Mouse (Mus musculus) hindbrain, embryonic 11.5 days (tissue): ENCODE results near the gene Podxl2. TPM values are rescaled to one million over a fixed set of nuclear protein-coding genes. Genes with fewer than 3 reads are reported as not detected.

Experiments used
- ATAC-seq: fragments of 200-750 bp; cut with Nextera tagmentation; 2 replicates; pipeline ENCODE4 v1.8.0; 2017; ENCODE audit warnings: mild to moderate bottlenecking, moderate TSS enrichment, moderate library complexity; ENCODE audit not compliant: low FRiP score
- DNase-seq: peaks from one replicate; pipeline ENCODE4 v3.0.0-alpha.2; 2015; ENCODE audit warnings: low spot score
- H3K27ac ChIP-seq: fragments of 300-500 bp; sonication (generic); 2 replicates; pipeline ENCODE4 v1.5.1; 2014; ENCODE audit warnings: mild to moderate bottlenecking, low read depth, low read length
- H3K27me3 ChIP-seq: fragments of 300-500 bp; sonication (generic); 2 replicates; pipeline ENCODE4 v1.6.1; 2014; ENCODE audit warnings: mild to moderate bottlenecking, low read length, moderate library complexity, mixed read lengths; ENCODE audit not compliant: control insufficient read depth, insufficient read depth
- H3K36me3 ChIP-seq: fragments of 300-500 bp; sonication (generic); 2 replicates; pipeline ENCODE4 v1.6.1; 2014; ENCODE audit warnings: mild to moderate bottlenecking, low read length, moderate library complexity, mixed read lengths; ENCODE audit not compliant: control insufficient read depth, insufficient read depth
- H3K4me1 ChIP-seq: fragments of 300-500 bp; sonication (generic); replicated peaks from 2 replicates; pipeline ENCODE4 v1.6.1; 2014; ENCODE audit warnings: low read length, mixed read lengths; ENCODE audit not compliant: control insufficient read depth, insufficient read depth
- H3K4me2 ChIP-seq: fragments of 300-500 bp; sonication (generic); replicated peaks from 2 replicates; pipeline ENCODE4 v1.6.1; 2014; ENCODE audit warnings: mild to moderate bottlenecking, low read depth, low read length
- H3K4me3 ChIP-seq: fragments of 300-500 bp; sonication (generic); 2 replicates; pipeline ENCODE4 v1.5.1; 2014; ENCODE audit warnings: low read depth, low read length
- H3K9ac ChIP-seq: fragments of 300-500 bp; sonication (generic); 2 replicates; pipeline ENCODE4 v1.6.1; 2014; ENCODE audit warnings: low read depth, low read length
- H3K9me3 ChIP-seq: fragments of 300-500 bp; sonication (generic); 2 replicates; pipeline ENCODE4 v1.6.1; 2016; ENCODE audit warnings: low read length; ENCODE audit not compliant: control insufficient read depth
- WGBS: fragments of 180-500 bp; shearing (Covaris S2); extraction: QIAGEN DNeasy Blood & Tissue Kit; methylation state at CpG from one replicate; pipeline ENCODE4 v1.1.7; 2014; 5-methylcytosine and 5-hydroxymethylcytosine counted together
- polyA plus RNA-seq: library from polyadenylated mRNA; unstranded; fragments of >200 nt; fragmentation: Nextera tagmentation; extraction: Ambion mirVana; gene quantifications from 2 replicates; pipeline ENCODE4 v1.2.1, GENCODE M21; 2014

Podxl2 gene
- polyA plus RNA-seq, 1 experiment from 2014 or later = 156 TPM

DNA sequence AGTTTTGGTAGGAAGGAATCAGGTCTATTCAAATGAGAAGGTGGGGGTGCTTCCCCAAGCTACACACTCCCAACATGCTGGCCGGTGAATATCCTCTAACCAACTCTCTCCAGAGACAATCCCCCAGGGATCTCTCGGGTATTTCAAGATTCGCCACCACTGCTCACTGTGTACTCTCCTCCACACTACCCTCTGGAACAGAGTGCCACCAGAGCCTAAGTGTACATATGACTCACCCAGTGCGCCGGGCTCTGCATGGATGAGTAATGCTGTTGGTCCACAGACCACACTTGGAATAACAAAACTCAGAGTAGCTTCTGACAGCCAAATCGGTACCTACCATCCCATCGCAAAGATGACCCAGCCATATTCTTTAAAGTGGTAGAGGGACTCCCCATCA lies 5.4 kb downstream of the Podxl2 start:
- no peak for ATAC-seq
- WGBS = 88% methylated on average over 7 of the region's 7 CpGs

DNA sequence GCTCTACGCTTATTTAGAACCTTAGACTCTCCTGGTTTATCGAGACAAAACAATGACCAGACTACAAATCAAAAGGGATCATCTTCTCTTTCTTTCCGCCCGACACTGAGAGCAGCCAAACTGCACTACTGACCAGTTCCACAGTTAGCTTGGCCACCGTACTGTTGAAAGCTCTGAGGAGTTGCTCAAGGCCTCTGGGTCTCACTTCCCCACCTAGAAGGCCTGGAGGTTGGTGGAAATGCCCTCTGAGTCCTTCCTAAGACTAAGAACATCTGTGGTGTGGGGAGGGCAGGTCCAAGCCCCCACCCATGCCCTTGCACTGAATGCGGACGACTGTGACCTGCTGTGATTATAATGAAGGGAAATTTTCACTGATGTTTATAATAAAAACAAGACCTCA lies 9.1 kb downstream of the Podxl2 start:
- Histone ChIP-seq H3K4me3 (no peak overlapping the region), H3K36me3 (peaks cover 14% of the 10 kb centered on the region), H3K4me1 (no peaks in the 10 kb centered on the region), H3K27me3 (no peaks in the 10 kb centered on the region), H3K9me3 (no peaks in the 10 kb centered on the region), H3K27ac (no peak overlapping the region), H3K9ac (no peak overlapping the region), H3K4me2 (no peak overlapping the region)
- WGBS = 84% methylated on average over 7 of the region's 7 CpGs
- ATAC-seq (no peak), DNase-seq (no peak)

More for the DNA sequence above, 5.4 kb downstream of the Podxl2 start:
- no peaks in the 10 kb centered on the region for H3K9me3 ChIP-seq
- H3K4me2 ChIP-seq = no peak overlapping the region
- no peak overlapping the region for H3K9ac ChIP-seq
- DNase-seq = no peak
- H3K27ac ChIP-seq = no peak overlapping the region
- H3K4me3 ChIP-seq = no peak overlapping the region
- 0 out of 2 replicates have a peak, but pooled peaks cover under 1% of the 10 kb centered on the region for H3K27me3 ChIP-seq
- H3K36me3 ChIP-seq = no peaks in the 10 kb centered on the region
- H3K4me1 ChIP-seq = no peaks in the 10 kb centered on the region

DNA sequence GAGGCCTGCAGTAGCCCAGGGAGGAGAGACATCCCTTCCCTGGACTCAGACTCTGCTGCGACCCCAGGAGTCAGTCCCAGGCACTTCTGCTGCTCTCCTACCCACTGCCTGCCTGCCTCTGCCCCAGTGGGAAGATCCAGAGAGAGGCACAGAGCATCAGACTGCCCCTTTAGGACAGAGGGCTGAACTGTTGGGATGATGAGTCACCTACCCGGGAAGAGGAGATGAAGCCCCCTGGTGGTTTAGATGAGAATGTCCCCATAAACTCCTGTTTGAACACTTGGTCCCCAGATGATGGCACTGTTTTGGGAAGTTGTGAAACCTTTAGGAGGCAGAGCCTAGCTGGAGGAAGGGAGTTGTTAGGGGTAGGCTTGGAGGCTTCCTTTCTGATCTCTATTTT lies 13.9 kb downstream of the Podxl2 start:
- Histone ChIP-seq H3K4me2 (no peak overlapping the region), H3K9me3 (no peaks in the 10 kb centered on the region), H3K36me3 (peaks cover 14% of the 10 kb centered on the region), H3K4me1 (no peaks in the 10 kb centered on the region), H3K27me3 (no peaks in the 10 kb centered on the region), H3K4me3 (no peak overlapping the region), H3K9ac (no peak overlapping the region), H3K27ac (no peak overlapping the region)
- ATAC-seq = no peak
- 29% methylated on average over 2 of the region's 2 CpGs for WGBS
- DNase-seq = peak; percentile 65

- Histone ChIP-seq H3K36me3 (peaks cover 12% of the 10 kb centered on the region), H3K4me3 (no peak overlapping the region), H3K27ac (no peak overlapping the region), H3K9ac (no peak overlapping the region), H3K9me3 (no peaks in the 10 kb centered on the region), H3K27me3 (no peaks in the 10 kb centered on the region), H3K4me2 (no peak overlapping the region), H3K4me1 (no peaks in the 10 kb centered on the region)
- ATAC-seq (no peak), DNase-seq (no peak)
- 77% methylated on average over 7 of the region's 7 CpGs for WGBS
Measured at GRCm38 (mm10) chr6:88858341-88858740, 16.5 kb downstream of the Podxl2 start.

- Histone ChIP-seq H3K4me1 (no peaks in the 10 kb centered on the region), H3K4me2 (no peak overlapping the region), H3K36me3 (peaks cover 8% of the 10 kb centered on the region), H3K27ac (no peak overlapping the region), H3K9ac (no peak overlapping the region), H3K4me3 (no peak overlapping the region), H3K9me3 (no peaks in the 10 kb centered on the region), H3K27me3 (no peaks in the 10 kb centered on the region)
- no peak for DNase-seq
- 87% methylated on average over 6 of the region's 6 CpGs for WGBS
- no peak for ATAC-seq
Measured at GRCm38 (mm10) chr6:88857830-88858229, 17.0 kb downstream of the Podxl2 start.

GRCm38 (mm10) chr6:88857249-88857648 lies 17.6 kb downstream of the Podxl2 start:
- Histone ChIP-seq H3K4me3 (no peak overlapping the region), H3K36me3 (peaks cover 6% of the 10 kb centered on the region; the same call in 1 of the 2 replicates), H3K27ac (no peak overlapping the region), H3K27me3 (no peaks in the 10 kb centered on the region), H3K4me2 (no peak overlapping the region), H3K4me1 (no peaks in the 10 kb centered on the region), H3K9ac (no peak overlapping the region), H3K9me3 (no peaks in the 10 kb centered on the region)
- DNase-seq = no peak
- ATAC-seq = no peak
- 47% methylated on average over 9 of the region's 9 CpGs for WGBS

DNA sequence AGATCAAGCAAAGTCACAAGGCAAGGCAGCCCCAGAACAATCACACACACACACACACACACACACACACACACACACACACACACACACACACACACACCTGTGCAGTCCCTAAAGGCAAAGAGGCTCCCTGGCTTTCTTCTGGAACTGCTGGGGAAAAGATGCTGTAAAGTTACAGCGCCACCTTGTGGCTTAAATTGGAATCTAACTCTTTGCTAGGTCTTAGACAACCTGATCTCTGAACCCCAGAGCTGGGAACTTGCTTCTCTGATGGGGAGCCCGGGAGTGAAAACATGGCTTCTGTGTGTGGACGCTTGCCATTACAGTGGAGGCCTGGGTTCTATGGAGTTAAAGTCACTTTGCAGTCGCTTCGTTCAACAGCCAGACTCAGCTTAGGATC lies 19.2 kb downstream of the Podxl2 start:
- no peak overlapping the region for H3K4me3 ChIP-seq
- DNase-seq (peak; percentile 86), ATAC-seq (peak; percentile 17; the same call in 1 of the 2 replicates)
- H3K27me3 ChIP-seq = no peaks in the 10 kb centered on the region
- WGBS = 22% methylated on average over 5 of the region's 5 CpGs
- no peak overlapping the region for H3K9ac ChIP-seq
- H3K36me3 ChIP-seq = no peaks in the 10 kb centered on the region
- no peaks in the 10 kb centered on the region for H3K4me1 ChIP-seq
- no peaks in the 10 kb centered on the region for H3K9me3 ChIP-seq
- no peak overlapping the region for H3K27ac ChIP-seq
- no peak overlapping the region for H3K4me2 ChIP-seq

DNA sequence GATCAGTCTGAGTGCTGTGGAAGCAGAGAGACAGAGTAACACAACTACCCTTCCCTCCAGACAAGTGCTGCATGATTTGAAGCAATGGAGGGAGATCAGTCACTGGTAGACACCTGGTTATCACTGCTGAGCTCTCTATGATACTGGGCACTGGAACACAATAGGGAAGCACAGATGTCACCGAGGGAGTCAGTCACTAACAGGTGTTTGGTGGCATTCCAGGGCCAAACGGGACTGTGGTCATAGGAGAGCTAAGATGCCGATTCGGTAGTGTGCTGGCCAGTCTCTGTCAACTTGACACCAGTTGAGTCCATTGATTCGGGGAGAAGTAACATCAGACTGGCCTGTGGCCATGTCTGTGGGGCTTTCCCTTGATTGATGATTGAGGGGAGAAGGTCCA lies 20.3 kb downstream of the Podxl2 start:
- WGBS = 87% methylated on average over 5 of the region's 5 CpGs
- Histone ChIP-seq H3K27me3 (no peaks in the 10 kb centered on the region), H3K9me3 (no peaks in the 10 kb centered on the region), H3K4me1 (no peaks in the 10 kb centered on the region), H3K9ac (no peak overlapping the region), H3K36me3 (no peaks in the 10 kb centered on the region), H3K4me2 (no peak overlapping the region), H3K27ac (no peak overlapping the region), H3K4me3 (no peak overlapping the region)
- DNase-seq = no peak
- no peak for ATAC-seq

- no peak for ATAC-seq
- no peaks in the 10 kb centered on the region for H3K9me3 ChIP-seq
- no peaks in the 10 kb centered on the region for H3K27me3 ChIP-seq
- H3K4me3 ChIP-seq = no peak overlapping the region
- no peak for DNase-seq
- H3K4me2 ChIP-seq = no peak overlapping the region
- no peaks in the 10 kb centered on the region for H3K4me1 ChIP-seq
- WGBS = 92% methylated on average over 7 of the region's 7 CpGs
- H3K9ac ChIP-seq = no peak overlapping the region
- no peaks in the 10 kb centered on the region for H3K36me3 ChIP-seq
- H3K27ac ChIP-seq = no peak overlapping the region
Measured at GRCm38 (mm10) chr6:88850034-88850433, 24.8 kb downstream of the Podxl2 start.
